Mouse (Mus musculus) stomach, postnatal 0 days (tissue): ENCODE results near the gene Snx11.

Experiments used
- CTCF ChIP-seq: IDR thresholded peaks from 2 replicates; pipeline ENCODE4 v1.5.1; 2016; ENCODE audit warnings: antibody characterized with exemption, low read depth, mild to moderate bottlenecking, moderate library complexity
- EP300 ChIP-seq: optimal IDR thresholded peaks from 2 replicates; pipeline ENCODE3; 2016; ENCODE audit warnings: antibody characterized with exemption

DNA sequence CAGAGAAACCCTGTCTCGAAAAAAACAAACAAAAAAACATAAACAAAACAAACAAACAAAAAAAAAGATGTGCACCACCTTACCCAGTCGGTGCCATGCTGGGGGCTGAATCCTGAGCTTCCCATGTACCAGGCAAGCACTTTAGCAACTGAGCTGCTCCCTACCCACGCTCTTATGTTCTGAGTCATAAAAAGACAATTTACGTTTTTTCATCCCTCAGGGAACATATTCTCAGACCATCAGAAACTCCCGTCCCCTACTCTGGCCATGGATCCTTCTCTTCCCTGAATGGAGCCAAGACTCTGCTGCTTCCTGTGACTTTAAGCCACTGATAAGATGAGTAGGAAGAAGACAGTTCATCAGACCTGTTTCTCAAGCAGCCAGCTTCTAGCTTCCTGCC is 19.0 kb downstream of the Snx11 start:
- TF ChIP-seq CTCF (no peak), EP300 (no peak)
